Mouse (Mus musculus): Measurements from ENCODE around the gene Apoa5. TPM values are rescaled to one million over a fixed set of nuclear protein-coding genes. Genes with fewer than 3 reads are reported as not detected.

Gene Apoa5
- polyA plus RNA-seq, 1 experiment from 2014 or later, result not detected

DNA sequence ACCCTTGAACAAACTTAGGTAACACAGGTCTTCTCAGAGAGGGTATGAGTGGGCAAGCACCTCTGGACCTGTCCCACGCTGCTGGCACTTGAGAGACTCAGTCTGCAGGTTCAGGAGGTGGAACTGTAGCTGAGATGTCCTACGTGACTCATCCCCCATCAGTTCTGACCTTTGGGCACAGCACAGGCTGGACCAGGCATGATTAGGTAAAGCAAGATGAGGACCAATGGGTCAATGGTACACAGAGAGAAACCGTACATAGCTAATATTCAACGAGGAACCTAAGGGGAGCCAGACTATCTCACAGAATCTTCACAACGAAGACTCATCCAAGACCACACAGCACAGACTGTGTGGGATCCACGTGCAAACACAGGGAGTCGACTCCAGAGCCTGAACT, 29.6 kb upstream of the Apoa5 start:
- no peaks in the 10 kb centered on the region for H3K27me3 ChIP-seq (replicated peaks)
- no peaks in the 10 kb centered on the region for H3K4me1 ChIP-seq
- 95% methylated on average over 7 of the region's 7 CpGs for WGBS
- H3K36me3 ChIP-seq, result no peaks in the 10 kb centered on the region
- H3K4me3 ChIP-seq (replicated peaks), result no peak overlapping the region
- no peak overlapping the region for H3K4me2 ChIP-seq
- H3K9ac ChIP-seq (replicated peaks), result no peak overlapping the region
- H3K27ac ChIP-seq (replicated peaks), result no peak overlapping the region
- no peaks in the 10 kb centered on the region for H3K9me3 ChIP-seq (replicated peaks)
- no peak for ATAC-seq (ENCODE audit: low FRiP score)

DNA sequence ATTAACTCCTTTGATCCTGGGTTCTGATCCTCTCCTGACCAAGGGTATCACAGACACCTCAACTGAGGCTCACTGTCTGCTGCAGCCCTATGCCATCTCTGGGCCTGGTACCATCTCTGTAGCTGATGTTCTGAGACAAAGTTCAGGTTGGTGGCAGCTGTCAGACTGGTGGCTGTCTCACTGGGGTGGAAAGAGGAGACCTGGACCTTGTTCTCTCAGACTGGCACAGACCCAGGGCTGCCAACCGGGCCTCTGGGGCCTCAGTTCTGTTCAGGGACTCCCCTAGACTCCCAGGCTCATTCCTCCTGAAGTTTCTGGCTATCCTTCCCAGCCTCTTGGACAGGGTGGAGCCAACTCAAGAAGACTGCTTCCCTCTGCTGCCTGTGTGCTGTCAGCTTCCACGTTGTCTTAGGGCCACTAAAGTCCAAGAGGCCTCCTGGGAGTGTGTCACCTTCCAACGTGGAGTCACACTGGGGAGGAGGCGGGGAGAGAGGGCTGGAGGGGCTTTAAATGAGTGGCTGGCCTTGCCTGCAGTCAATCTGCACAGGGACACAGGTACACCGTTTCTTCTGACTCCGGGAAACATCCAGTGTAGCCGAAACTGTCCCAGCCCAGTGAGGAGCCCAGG, 27.8 kb upstream of the Apoa5 start, which contains the start of gene Apoa4:
Gene Apoa4, plus strand, starts transcription at position 171 of the 628 bp plus-strand sequence.
- Histone ChIP-seq H3K27ac (replicated peaks) (no peak within 1 kb of the TSS), H3K4me2 (no peak within 1 kb of the TSS), H3K4me1 (no peaks in the 10 kb centered on the region), H3K27me3 (replicated peaks) (no peaks in the 10 kb centered on the region), H3K36me3 (no peaks in the 10 kb centered on the region), H3K9ac (replicated peaks) (no peak within 1 kb of the TSS), H3K9me3 (replicated peaks) (no peaks in the 10 kb centered on the region), H3K4me3 (replicated peaks) (no peak within 1 kb of the TSS)
- no peak for ATAC-seq (ENCODE audit: low FRiP score)
- WGBS, result 72% methylated on average over 7 of the region's 7 CpGs

DNA sequence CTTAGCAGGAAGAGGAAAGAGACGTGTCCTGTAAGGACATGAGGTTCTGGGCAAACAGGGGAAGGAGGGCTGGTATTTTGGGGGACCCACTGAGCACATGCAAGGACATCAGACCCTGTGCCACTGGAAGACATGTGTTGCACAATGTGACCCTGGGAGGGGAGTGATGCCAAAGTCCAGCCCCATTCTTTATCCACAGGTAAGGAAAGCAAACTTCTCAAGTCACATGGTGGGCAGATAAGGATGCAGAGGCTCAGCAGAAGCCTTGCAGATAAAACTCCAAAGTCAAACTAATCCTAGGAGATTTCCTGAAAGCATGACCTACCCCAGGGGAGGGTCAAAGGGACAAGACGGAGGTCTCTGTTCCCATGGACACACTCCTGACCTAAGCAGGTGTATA, 26.6 kb upstream of the Apoa5 start:
- Histone ChIP-seq H3K36me3 (no peaks in the 10 kb centered on the region), H3K27me3 (replicated peaks) (no peaks in the 10 kb centered on the region), H3K4me1 (no peaks in the 10 kb centered on the region), H3K4me2 (no peak overlapping the region), H3K27ac (replicated peaks) (no peak overlapping the region), H3K9me3 (replicated peaks) (no peaks in the 10 kb centered on the region), H3K9ac (replicated peaks) (no peak overlapping the region), H3K4me3 (replicated peaks) (no peak overlapping the region)
- 78% methylated on average over 2 of the region's 2 CpGs for WGBS
- ATAC-seq (ENCODE audit: low FRiP score), result no peak

DNA sequence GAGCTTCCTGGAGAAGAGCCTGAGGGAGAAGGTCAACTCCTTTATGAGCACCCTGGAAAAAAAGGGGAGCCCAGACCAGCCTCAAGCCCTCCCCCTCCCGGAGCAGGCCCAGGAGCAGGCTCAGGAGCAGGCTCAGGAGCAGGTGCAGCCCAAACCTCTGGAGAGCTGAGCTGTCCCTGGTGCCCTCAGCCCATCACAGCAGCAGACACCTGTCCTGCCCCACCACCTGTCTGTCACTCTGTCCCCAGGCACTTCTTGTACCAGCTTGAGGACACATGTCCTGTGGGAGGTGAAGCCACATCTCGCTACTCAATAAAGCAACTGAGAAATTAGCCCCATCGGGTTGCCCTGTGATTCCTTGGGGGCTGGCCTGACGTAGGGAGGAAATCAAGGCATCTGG, 25.3 kb upstream of the Apoa5 start:
- no peak overlapping the region for H3K4me3 ChIP-seq (replicated peaks)
- H3K27ac ChIP-seq (replicated peaks), result no peak overlapping the region
- no peak overlapping the region for H3K9ac ChIP-seq (replicated peaks)
- H3K36me3 ChIP-seq, result no peaks in the 10 kb centered on the region
- no peak for ATAC-seq (ENCODE audit: low FRiP score)
- WGBS, result 67% methylated on average over 4 of the region's 4 CpGs
- H3K27me3 ChIP-seq (replicated peaks), result 0 out of 2 replicates have a peak, but pooled peaks cover under 1% of the 10 kb centered on the region
- no peak overlapping the region for H3K4me2 ChIP-seq
- no peaks in the 10 kb centered on the region for H3K9me3 ChIP-seq (replicated peaks)
- H3K4me1 ChIP-seq, result no peaks in the 10 kb centered on the region

DNA sequence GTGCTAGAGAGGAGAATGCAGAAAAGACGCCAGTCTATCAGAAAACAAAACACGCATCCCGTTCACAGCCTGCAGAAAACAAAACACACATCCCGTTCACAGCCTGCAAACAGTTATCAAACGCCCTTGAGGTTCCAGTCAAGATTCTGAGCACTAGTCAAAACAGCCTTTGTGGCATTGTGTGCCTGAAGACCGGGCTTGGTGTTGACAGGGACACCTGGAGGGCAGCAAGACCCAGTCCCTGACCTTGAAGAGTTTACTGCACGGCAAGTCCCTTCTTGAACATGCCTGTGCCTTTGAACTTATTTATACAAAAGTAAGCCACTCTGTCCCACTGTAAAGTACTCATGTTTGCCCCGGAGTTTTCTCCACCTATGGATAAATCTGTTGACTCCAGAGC, 24.8 kb upstream of the Apoa5 start:
- H3K4me2 ChIP-seq, result no peak overlapping the region
- no peaks in the 10 kb centered on the region for H3K9me3 ChIP-seq (replicated peaks)
- 0 out of 2 replicates have a peak, but pooled peaks cover 4% of the 10 kb centered on the region for H3K27me3 ChIP-seq (replicated peaks)
- 64% methylated on average over 8 of the region's 8 CpGs for WGBS
- no peaks in the 10 kb centered on the region for H3K36me3 ChIP-seq
- ATAC-seq (ENCODE audit: low FRiP score), result no peak
- no peak overlapping the region for H3K4me3 ChIP-seq (replicated peaks)
- H3K27ac ChIP-seq (replicated peaks), result no peak overlapping the region
- H3K9ac ChIP-seq (replicated peaks), result no peak overlapping the region
- no peaks in the 10 kb centered on the region for H3K4me1 ChIP-seq

DNA sequence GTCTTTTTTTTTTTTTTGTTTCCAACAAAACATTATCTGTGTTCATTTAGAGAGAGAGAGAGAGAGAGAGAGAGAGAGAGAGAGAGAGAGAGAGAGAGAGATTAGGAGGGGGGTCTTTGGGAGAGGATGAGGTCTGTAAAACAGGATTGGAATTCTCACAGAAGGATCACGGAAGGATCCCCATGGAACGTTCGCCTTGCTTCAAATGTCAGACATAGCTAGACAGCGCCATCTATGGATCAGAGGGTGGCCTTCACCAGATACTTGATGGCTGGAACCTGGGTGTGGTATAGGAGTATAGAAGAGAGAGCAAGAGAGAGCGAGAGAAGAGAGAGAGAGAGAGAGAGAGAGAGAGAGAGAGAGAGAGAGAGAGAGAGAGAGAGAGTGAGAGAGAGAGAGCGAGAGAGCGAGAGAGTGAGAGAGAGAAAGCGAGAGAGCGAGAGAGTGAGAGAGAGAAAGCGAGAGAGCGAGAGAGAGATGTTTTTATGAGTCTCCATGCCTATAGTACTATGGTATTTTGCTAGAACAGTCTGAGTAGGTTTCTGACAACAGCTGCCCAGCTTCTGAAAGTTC, 21.6 kb upstream of the Apoa5 start:
- Histone ChIP-seq H3K4me2 (peak overlapping the region; percentile 31; the same call in 1 of the 2 replicates), H3K9me3 (replicated peaks) (no peaks in the 10 kb centered on the region), H3K4me3 (replicated peaks) (no peak overlapping the region), H3K4me1 (no peaks in the 10 kb centered on the region), H3K27me3 (replicated peaks) (0 out of 2 replicates have a peak, but pooled peaks cover 4% of the 10 kb centered on the region), H3K27ac (replicated peaks) (no peak overlapping the region), H3K36me3 (no peaks in the 10 kb centered on the region), H3K9ac (replicated peaks) (no peak overlapping the region)
- WGBS, result 31% methylated on average over 11 of the region's 11 CpGs
- ATAC-seq (ENCODE audit: low FRiP score), result peak; percentile 74; the same call in 1 of the 2 replicates

DNA sequence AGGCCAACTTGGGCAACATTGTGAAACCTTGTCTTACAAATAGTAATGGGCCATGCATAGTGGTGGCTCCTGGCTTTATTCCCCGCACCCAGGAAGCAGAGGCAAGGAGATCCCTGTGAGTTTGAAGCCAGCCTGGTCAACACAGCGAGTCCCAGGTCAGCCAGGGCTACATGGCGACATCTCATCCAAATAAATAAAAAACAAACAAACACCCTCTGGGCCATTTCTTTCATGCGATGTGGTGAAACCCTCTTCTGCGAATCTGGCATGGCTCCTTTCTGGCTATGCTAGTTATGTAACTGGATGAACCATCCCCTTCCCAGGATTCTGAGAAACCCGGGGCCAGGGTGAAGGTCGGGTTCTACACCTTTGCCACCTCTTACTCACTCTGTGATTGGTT, 12.3 kb upstream of the Apoa5 start:
- H3K36me3 ChIP-seq, result no peaks in the 10 kb centered on the region
- 89% methylated on average over 7 of the region's 7 CpGs for WGBS
- H3K9me3 ChIP-seq (replicated peaks), result no peaks in the 10 kb centered on the region
- H3K27ac ChIP-seq (replicated peaks), result no peak overlapping the region
- H3K4me1 ChIP-seq, result no peaks in the 10 kb centered on the region
- no peak overlapping the region for H3K4me3 ChIP-seq (replicated peaks)
- no peak overlapping the region for H3K4me2 ChIP-seq
- no peaks in the 10 kb centered on the region for H3K27me3 ChIP-seq (replicated peaks)
- no peak for ATAC-seq (ENCODE audit: low FRiP score)
- H3K9ac ChIP-seq (replicated peaks), result no peak overlapping the region

DNA sequence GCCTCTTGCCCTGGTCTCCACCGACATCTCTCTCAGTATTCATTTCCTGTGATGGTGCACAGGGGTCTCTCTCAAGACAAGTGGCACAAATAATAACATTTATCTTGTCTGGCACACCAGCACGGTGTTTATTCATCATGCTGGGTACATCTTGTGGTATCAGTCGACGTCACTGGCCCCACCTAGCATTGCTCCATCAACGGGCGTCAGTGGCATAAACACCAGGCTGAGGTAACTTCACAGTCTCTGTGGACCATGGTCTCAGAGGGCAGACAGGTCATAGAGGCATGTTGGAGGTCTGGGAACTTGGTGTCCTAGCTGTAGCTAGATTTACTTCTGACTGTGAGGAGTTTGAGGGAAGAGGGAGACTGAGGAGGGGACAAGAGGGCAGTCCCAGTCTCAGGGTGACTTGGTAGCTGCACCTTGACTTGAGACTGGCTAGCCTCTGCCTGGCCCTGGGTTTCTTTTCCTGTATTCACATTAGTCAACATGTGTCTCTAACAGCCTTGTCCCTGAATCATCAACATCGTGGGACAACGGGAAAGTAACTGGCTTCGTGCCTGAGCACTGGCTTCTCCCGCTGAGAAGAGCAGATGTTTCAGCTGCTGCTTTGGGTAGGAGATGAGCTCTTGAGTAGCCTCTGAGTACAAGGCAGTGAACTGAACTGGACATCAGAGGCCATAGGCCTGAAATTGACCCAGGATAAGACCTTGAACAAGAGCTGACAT, 11.6 kb upstream of the Apoa5 start:
- Histone ChIP-seq H3K4me1 (no peaks in the 10 kb centered on the region), H3K27ac (replicated peaks) (no peak overlapping the region), H3K4me3 (replicated peaks) (no peak overlapping the region), H3K36me3 (no peaks in the 10 kb centered on the region), H3K27me3 (replicated peaks) (no peaks in the 10 kb centered on the region), H3K9me3 (replicated peaks) (no peaks in the 10 kb centered on the region), H3K9ac (replicated peaks) (no peak overlapping the region), H3K4me2 (no peak overlapping the region)
- 90% methylated on average over 10 of the region's 10 CpGs for WGBS
- no peak for ATAC-seq (ENCODE audit: low FRiP score)

DNA sequence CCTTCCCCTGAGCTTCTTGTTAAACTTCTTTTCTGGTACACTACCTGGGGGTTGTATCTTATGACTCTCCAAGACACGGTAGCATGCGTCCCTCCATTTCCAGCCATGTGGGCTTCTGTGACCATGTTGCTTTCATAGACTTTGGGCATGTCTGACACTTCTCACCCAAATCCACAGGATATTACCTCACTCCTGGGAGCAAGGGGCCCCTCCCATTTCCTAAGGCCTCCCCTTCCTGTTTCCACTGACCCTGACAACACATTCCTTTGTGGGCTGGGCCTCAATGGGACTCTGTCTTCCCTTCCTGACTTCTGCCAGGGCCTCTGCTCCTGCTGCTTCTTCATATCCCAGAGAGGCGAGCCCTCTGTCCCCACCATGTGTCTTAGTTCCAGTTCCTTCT, 10.9 kb upstream of the Apoa5 start:
- WGBS, result 96% methylated on average over 3 of the region's 3 CpGs
- Histone ChIP-seq H3K9me3 (replicated peaks) (no peaks in the 10 kb centered on the region), H3K27ac (replicated peaks) (no peak overlapping the region), H3K4me3 (replicated peaks) (no peak overlapping the region), H3K4me2 (no peak overlapping the region), H3K4me1 (no peaks in the 10 kb centered on the region), H3K9ac (replicated peaks) (no peak overlapping the region), H3K27me3 (replicated peaks) (no peaks in the 10 kb centered on the region), H3K36me3 (no peaks in the 10 kb centered on the region)
- no peak for ATAC-seq (ENCODE audit: low FRiP score)

DNA sequence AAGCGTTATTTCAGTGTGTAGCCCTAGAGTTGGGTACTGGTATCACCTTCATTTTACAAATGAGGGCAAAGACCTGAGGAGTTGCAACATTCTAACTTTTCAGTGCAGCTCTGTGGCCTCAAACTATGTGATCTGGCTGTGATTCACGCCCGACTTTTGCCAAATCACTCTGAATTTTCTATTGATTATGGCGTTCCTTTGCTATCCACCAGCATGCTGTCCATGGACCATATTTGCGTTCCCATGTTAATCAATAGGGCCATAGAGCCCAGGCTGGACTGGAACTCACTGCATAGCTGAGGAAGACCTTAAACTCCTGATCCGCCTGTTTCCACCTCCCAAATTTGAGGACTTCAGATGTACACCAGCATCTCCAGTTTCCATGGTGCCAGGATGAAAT, 9.3 kb upstream of the Apoa5 start:
- Histone ChIP-seq H3K9me3 (replicated peaks) (no peaks in the 10 kb centered on the region), H3K9ac (replicated peaks) (no peak overlapping the region), H3K4me1 (no peaks in the 10 kb centered on the region), H3K36me3 (no peaks in the 10 kb centered on the region), H3K4me2 (no peak overlapping the region), H3K27ac (replicated peaks) (no peak overlapping the region), H3K4me3 (replicated peaks) (no peak overlapping the region), H3K27me3 (replicated peaks) (no peaks in the 10 kb centered on the region)
- ATAC-seq (ENCODE audit: low FRiP score), result no peak
- 89% methylated on average over 6 of the region's 6 CpGs for WGBS

DNA sequence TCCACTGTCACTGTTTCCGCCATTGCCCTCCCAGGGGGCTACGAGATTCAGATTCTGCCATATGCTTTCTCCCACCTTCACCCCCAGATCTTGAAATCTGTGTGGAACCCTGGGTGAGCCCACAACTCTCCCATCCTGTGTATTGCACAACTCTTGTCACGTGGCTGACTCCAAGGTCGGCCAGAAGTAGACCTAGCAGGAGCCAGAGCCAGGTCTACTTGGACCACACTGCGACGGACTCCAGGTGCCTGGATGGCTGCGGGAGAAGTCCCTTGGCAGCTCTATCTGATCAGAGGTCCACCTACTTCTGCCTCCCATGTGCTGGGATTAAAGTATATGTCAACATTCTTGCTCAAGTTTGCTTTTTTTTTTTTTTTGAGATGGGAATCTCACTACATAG, 7.3 kb upstream of the Apoa5 start:
- Histone ChIP-seq H3K36me3 (no peaks in the 10 kb centered on the region), H3K27me3 (replicated peaks) (no peaks in the 10 kb centered on the region), H3K4me2 (no peak overlapping the region), H3K9me3 (replicated peaks) (no peaks in the 10 kb centered on the region), H3K4me3 (replicated peaks) (no peak overlapping the region), H3K27ac (replicated peaks) (no peak overlapping the region), H3K4me1 (no peaks in the 10 kb centered on the region), H3K9ac (replicated peaks) (no peak overlapping the region)
- 91% methylated on average over 7 of the region's 7 CpGs for WGBS
- no peak for ATAC-seq (ENCODE audit: low FRiP score)

DNA sequence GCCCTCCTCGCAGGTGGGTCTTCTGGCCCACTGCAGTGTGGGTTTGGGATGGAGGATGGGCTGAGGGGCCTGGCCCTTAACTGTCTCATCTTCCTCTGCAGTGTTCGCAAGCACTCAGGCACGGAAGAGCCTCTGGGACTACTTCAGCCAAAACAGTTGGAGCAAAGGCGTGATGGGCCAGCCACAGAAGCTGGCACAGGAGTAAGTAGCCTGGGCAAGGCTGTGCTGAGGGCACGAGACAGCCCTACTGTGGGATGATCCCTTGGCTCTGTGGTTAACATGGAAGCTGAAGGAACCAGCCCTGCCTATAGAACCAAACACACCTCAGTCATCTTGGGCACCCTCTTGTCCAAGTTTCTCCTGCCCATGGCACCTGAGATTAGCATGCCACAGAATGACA, 692 bp downstream of the Apoa5 start:
- no peak for ATAC-seq (ENCODE audit: low FRiP score)
- Histone ChIP-seq H3K4me1 (peaks cover 10% of the 10 kb centered on the region), H3K36me3 (no peaks in the 10 kb centered on the region), H3K4me2 (no peak overlapping the region), H3K27ac (replicated peaks) (no peak overlapping the region), H3K4me3 (replicated peaks) (no peak overlapping the region), H3K9me3 (replicated peaks) (no peaks in the 10 kb centered on the region), H3K27me3 (replicated peaks) (peaks cover 25% of the 10 kb centered on the region), H3K9ac (replicated peaks) (no peak overlapping the region)
- WGBS, result 90% methylated on average over 5 of the region's 5 CpGs
